Mouse (Mus musculus): ENCODE measurements at regions not wholly inside any gene's neighbourhood (a gene's known extent, or its start where the extent isn't known, plus 50 kb on each side); places are given as distances from the start of the nearest gene placed in this dataset.

GRCm38 (mm10) chr6:54754810-54755209 lies 61.9 kb upstream of the Znrf2 start:
- DNase-seq (ENCODE audit: low spot score in 2 of 2): no peak

- no peak for DNase-seq (ENCODE audit: low spot score in 2 of 2)
Observed at GRCm38 (mm10) chr6:54757511-54757911, 59.2 kb upstream of the Znrf2 start.

- peak; percentile 62 to 78 for DNase-seq (ENCODE audit: low spot score in 2 of 2)
Observed at GRCm38 (mm10) chr6:54758112-54758511, 58.6 kb upstream of the Znrf2 start.

GRCm38 (mm10) chr6:54759263-54759662 lies 57.5 kb upstream of the Znrf2 start:
- DNase-seq (ENCODE audit: low spot score in 2 of 2): no peak

GRCm38 (mm10) chr6:54759942-54760498 lies 56.7 kb upstream of the Znrf2 start:
- DNase-seq (ENCODE audit: low spot score in 2 of 2): peak; percentile 21 to 32

GRCm38 (mm10) chr6:54760541-54760940 lies 56.2 kb upstream of the Znrf2 start:
- DNase-seq (ENCODE audit: low spot score in 2 of 2): no peak

GRCm38 (mm10) chr6:54762021-54762420 lies 54.7 kb upstream of the Znrf2 start:
- no peak for DNase-seq (ENCODE audit: low spot score in 2 of 2)

- no peak for DNase-seq (ENCODE audit: low spot score in 2 of 2)
Observed at GRCm38 (mm10) chr6:54762499-54762898, 54.2 kb upstream of the Znrf2 start.

GRCm38 (mm10) chr6:54763669-54764068 lies 53.0 kb upstream of the Znrf2 start:
- DNase-seq (ENCODE audit: low spot score in 2 of 2): no peak

- no peak for DNase-seq (ENCODE audit: low spot score in 2 of 2)
Observed at GRCm38 (mm10) chr6:54765715-54766114, 51.0 kb upstream of the Znrf2 start.

- no peak for DNase-seq (ENCODE audit: low spot score in 2 of 2)
Observed at GRCm38 (mm10) chr6:54766485-54767112, 50.1 kb upstream of the Znrf2 start.

Data from frontal cortex, postnatal 36 days (tissue).